Mouse (Mus musculus): ENCODE data around the gene Gm3164. TPM values are rescaled to one million over a fixed set of nuclear protein-coding genes. Genes with fewer than 3 reads are reported as not detected.
"Not testable (repeated sequence)": the region's sequence is repeated elsewhere in the genome, so short reads cannot be mapped to it uniquely, and the experiment has no call there.

The Gm3164 gene
- total RNA-seq (2012; rRNA removed) (not detected in 2 replicates), polyA plus RNA-seq (2012; ENCODE audit: insufficient read depth in 1 of 2, insufficient read length in 2 of 2, low read depth in 1 of 2, low replicate concordance in 2 of 2, missing spikeins in 1 of 2) (not detected)

DNA sequence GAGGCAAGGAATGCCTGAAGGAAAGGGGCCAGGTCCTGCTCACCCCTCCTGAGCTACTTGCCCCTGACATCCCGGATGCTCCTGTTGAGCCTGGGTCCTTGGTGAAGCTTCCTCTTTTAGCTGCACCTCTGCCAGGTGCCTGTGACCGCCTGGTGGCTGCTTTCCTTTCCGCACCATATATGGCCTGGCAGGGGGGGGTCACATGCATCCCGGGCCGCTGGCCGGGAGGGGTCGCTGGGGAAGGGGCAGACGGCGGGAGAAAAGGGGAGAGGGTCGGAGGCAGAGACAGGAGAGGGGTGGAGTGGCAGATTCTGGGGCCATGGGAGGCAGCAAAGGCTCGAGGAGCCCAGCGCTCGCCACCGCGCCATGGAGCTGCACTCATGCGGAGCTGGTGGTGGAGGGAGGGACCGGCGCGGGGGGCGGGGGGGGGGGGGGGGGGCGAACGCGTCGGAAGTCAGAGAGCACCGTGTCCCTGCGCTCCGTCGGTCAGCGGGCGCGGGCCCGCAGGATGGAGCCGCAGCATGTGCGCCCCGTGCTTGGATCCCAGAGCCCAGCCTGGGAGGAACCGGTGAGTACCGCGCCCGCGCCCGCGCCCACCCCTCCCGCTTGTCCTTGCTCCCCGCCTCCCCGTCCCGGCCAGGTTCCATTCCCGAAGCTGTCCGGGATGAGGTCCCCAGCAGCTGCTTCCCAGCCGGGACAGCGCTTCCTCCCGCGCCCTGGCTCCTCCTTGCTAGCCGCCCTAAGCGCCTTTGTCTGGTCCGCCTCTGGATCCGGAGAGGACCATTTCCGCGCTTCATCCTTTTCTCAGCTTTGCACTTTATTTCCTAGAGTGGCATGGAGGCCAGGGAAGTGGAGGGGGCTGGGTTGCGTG, at the start of gene Gm3164:
Gene Gm3164, plus strand, starts transcription at position 484 of the 871 bp plus-strand sequence.
- H3K36me3 ChIP-seq (ENCODE audit: control insufficient read depth in 1 of 2, insufficient read depth in 2 of 2, low read length in 2 of 2); H3K27me3 ChIP-seq (ENCODE audit: control insufficient read depth in 1 of 2, insufficient read depth in 2 of 2, low read length in 2 of 2); H3K4me1 ChIP-seq (ENCODE audit: control insufficient read depth in 1 of 2, insufficient read depth in 2 of 2, low read length in 2 of 2); H3K27ac ChIP-seq (ENCODE audit: control insufficient read depth, low read depth, low read length); DNase-seq (ENCODE audit: low read depth, low spot score); H3K9me3 ChIP-seq (replicated peaks; ENCODE audit: insufficient read depth, low read length); H3K9ac ChIP-seq (ENCODE audit: control insufficient read depth, low read depth, low read length, poor library complexity, severe bottlenecking); H3K4me3 ChIP-seq (ENCODE audit: control insufficient read depth in 1 of 2, insufficient read depth in 1 of 2, low read depth in 2 of 2, low read length in 2 of 2); H3K79me2 ChIP-seq (ENCODE audit: control insufficient read depth, insufficient read depth, low read length, poor library complexity): not testable (repeated sequence)

- not testable (repeated sequence) for H3K4me1 ChIP-seq (ENCODE audit: control insufficient read depth in 1 of 2, insufficient read depth in 2 of 2, low read length in 2 of 2); H3K27me3 ChIP-seq (ENCODE audit: control insufficient read depth in 1 of 2, insufficient read depth in 2 of 2, low read length in 2 of 2); H3K27ac ChIP-seq (ENCODE audit: control insufficient read depth, low read depth, low read length); H3K9me3 ChIP-seq (replicated peaks; ENCODE audit: insufficient read depth, low read length); H3K36me3 ChIP-seq (ENCODE audit: control insufficient read depth in 1 of 2, insufficient read depth in 2 of 2, low read length in 2 of 2); H3K9ac ChIP-seq (ENCODE audit: control insufficient read depth, low read depth, low read length, poor library complexity, severe bottlenecking); DNase-seq (ENCODE audit: low read depth, low spot score); H3K79me2 ChIP-seq (ENCODE audit: control insufficient read depth, insufficient read depth, low read length, poor library complexity); H3K4me3 ChIP-seq (ENCODE audit: control insufficient read depth in 1 of 2, insufficient read depth in 1 of 2, low read depth in 2 of 2, low read length in 2 of 2)
These were observed 46.3 kb upstream of the Gm3164 start for GRCm38 (mm10) chr14:4368991-4369390.

- H3K9ac ChIP-seq (ENCODE audit: control insufficient read depth, low read depth, low read length, poor library complexity, severe bottlenecking); H3K4me1 ChIP-seq (ENCODE audit: control insufficient read depth in 1 of 2, insufficient read depth in 2 of 2, low read length in 2 of 2); H3K27me3 ChIP-seq (ENCODE audit: control insufficient read depth in 1 of 2, insufficient read depth in 2 of 2, low read length in 2 of 2); H3K79me2 ChIP-seq (ENCODE audit: control insufficient read depth, insufficient read depth, low read length, poor library complexity); H3K27ac ChIP-seq (ENCODE audit: control insufficient read depth, low read depth, low read length); H3K36me3 ChIP-seq (ENCODE audit: control insufficient read depth in 1 of 2, insufficient read depth in 2 of 2, low read length in 2 of 2); H3K9me3 ChIP-seq (replicated peaks; ENCODE audit: insufficient read depth, low read length); H3K4me3 ChIP-seq (ENCODE audit: control insufficient read depth in 1 of 2, insufficient read depth in 1 of 2, low read depth in 2 of 2, low read length in 2 of 2); DNase-seq (ENCODE audit: low read depth, low spot score): not testable (repeated sequence)
These were observed 45.6 kb upstream of the Gm3164 start for GRCm38 (mm10) chr14:4369691-4370090.

DNA sequence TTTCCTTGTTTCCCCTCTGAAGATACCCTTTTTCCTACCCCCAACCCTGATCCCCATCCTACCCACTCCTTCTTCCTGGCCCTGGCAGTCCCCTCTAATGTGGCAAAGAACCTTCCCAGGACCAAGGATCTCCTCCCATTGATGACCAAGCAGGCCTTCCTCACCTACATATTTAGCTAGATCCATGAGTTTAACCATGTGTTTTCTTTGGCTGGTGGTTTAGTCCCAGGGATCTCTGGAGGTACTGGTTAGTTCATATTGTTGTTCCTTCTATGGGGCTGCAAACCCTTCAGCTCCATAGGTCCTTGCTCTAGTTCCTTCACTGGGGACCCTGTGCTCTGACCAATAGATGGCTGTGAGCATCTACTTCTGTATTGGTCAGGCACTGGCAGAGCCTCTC, 37.4 kb upstream of the Gm3164 start:
- not testable (repeated sequence) for H3K4me1 ChIP-seq (ENCODE audit: control insufficient read depth in 1 of 2, insufficient read depth in 2 of 2, low read length in 2 of 2); H3K27me3 ChIP-seq (ENCODE audit: control insufficient read depth in 1 of 2, insufficient read depth in 2 of 2, low read length in 2 of 2); H3K79me2 ChIP-seq (ENCODE audit: control insufficient read depth, insufficient read depth, low read length, poor library complexity); H3K9ac ChIP-seq (ENCODE audit: control insufficient read depth, low read depth, low read length, poor library complexity, severe bottlenecking); DNase-seq (ENCODE audit: low read depth, low spot score); H3K27ac ChIP-seq (ENCODE audit: control insufficient read depth, low read depth, low read length); H3K36me3 ChIP-seq (ENCODE audit: control insufficient read depth in 1 of 2, insufficient read depth in 2 of 2, low read length in 2 of 2); H3K4me3 ChIP-seq (ENCODE audit: control insufficient read depth in 1 of 2, insufficient read depth in 1 of 2, low read depth in 2 of 2, low read length in 2 of 2); H3K9me3 ChIP-seq (replicated peaks; ENCODE audit: insufficient read depth, low read length)

DNA sequence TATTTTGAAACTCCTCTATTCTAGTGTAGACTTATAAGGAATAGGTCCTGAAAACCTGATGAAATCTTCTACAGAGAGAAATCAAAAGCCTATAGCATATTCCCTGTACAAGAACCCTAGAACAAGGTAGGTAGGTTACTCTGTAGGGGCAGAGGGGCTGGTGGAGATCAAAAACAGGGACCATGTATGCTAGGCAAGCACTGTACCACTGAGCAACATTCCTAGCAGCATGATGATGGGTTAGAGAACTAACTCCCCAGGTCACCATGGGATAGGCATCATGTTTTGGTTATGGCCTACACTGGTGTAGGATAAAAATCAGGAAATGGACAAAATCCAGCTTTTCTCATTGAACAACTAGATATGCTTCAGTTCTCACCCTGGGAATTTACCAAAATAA, 29.6 kb upstream of the Gm3164 start:
- H3K27me3 ChIP-seq (ENCODE audit: control insufficient read depth in 1 of 2, insufficient read depth in 2 of 2, low read length in 2 of 2); H3K36me3 ChIP-seq (ENCODE audit: control insufficient read depth in 1 of 2, insufficient read depth in 2 of 2, low read length in 2 of 2); H3K4me3 ChIP-seq (ENCODE audit: control insufficient read depth in 1 of 2, insufficient read depth in 1 of 2, low read depth in 2 of 2, low read length in 2 of 2); H3K4me1 ChIP-seq (ENCODE audit: control insufficient read depth in 1 of 2, insufficient read depth in 2 of 2, low read length in 2 of 2); DNase-seq (ENCODE audit: low read depth, low spot score); H3K79me2 ChIP-seq (ENCODE audit: control insufficient read depth, insufficient read depth, low read length, poor library complexity); H3K9ac ChIP-seq (ENCODE audit: control insufficient read depth, low read depth, low read length, poor library complexity, severe bottlenecking); H3K27ac ChIP-seq (ENCODE audit: control insufficient read depth, low read depth, low read length); H3K9me3 ChIP-seq (replicated peaks; ENCODE audit: insufficient read depth, low read length): not testable (repeated sequence)

- H3K27ac ChIP-seq (ENCODE audit: control insufficient read depth, low read depth, low read length); H3K36me3 ChIP-seq (ENCODE audit: control insufficient read depth in 1 of 2, insufficient read depth in 2 of 2, low read length in 2 of 2); H3K4me1 ChIP-seq (ENCODE audit: control insufficient read depth in 1 of 2, insufficient read depth in 2 of 2, low read length in 2 of 2); DNase-seq (ENCODE audit: low read depth, low spot score); H3K9ac ChIP-seq (ENCODE audit: control insufficient read depth, low read depth, low read length, poor library complexity, severe bottlenecking); H3K79me2 ChIP-seq (ENCODE audit: control insufficient read depth, insufficient read depth, low read length, poor library complexity); H3K4me3 ChIP-seq (ENCODE audit: control insufficient read depth in 1 of 2, insufficient read depth in 1 of 2, low read depth in 2 of 2, low read length in 2 of 2); H3K9me3 ChIP-seq (replicated peaks; ENCODE audit: insufficient read depth, low read length); H3K27me3 ChIP-seq (ENCODE audit: control insufficient read depth in 1 of 2, insufficient read depth in 2 of 2, low read length in 2 of 2): not testable (repeated sequence)
These were observed 22.3 kb upstream of the Gm3164 start for GRCm38 (mm10) chr14:4392841-4393530.

DNA sequence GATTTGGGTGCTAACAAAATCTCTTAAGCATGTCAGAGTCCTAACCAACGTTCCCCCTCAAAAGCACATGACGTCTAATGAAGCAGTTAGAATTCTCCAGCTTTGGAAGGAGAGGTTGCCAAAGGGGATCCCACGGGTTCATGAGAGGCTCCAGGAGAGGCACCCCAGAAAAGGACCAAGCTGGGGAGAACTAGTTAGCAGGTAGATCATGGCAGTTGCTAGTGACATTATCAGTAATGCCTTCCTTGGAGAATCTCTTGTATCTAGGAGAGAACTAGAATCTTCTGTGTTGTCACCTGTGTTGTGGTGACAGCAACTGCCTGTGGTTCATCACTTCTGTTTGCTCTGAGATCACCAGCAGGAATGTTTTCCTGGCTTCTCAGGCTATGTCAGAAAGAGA, 18.0 kb upstream of the Gm3164 start, which contains the start of gene Gm3159:
Gene Gm3159, plus strand, starts transcription at position 301 of the 400 bp plus-strand sequence.
- not testable (repeated sequence) for H3K36me3 ChIP-seq (ENCODE audit: control insufficient read depth in 1 of 2, insufficient read depth in 2 of 2, low read length in 2 of 2); H3K9ac ChIP-seq (ENCODE audit: control insufficient read depth, low read depth, low read length, poor library complexity, severe bottlenecking); H3K9me3 ChIP-seq (replicated peaks; ENCODE audit: insufficient read depth, low read length); H3K79me2 ChIP-seq (ENCODE audit: control insufficient read depth, insufficient read depth, low read length, poor library complexity); DNase-seq (ENCODE audit: low read depth, low spot score); H3K4me3 ChIP-seq (ENCODE audit: control insufficient read depth in 1 of 2, insufficient read depth in 1 of 2, low read depth in 2 of 2, low read length in 2 of 2); H3K27ac ChIP-seq (ENCODE audit: control insufficient read depth, low read depth, low read length); H3K27me3 ChIP-seq (ENCODE audit: control insufficient read depth in 1 of 2, insufficient read depth in 2 of 2, low read length in 2 of 2); H3K4me1 ChIP-seq (ENCODE audit: control insufficient read depth in 1 of 2, insufficient read depth in 2 of 2, low read length in 2 of 2)

All from MEL (cell line).